Mouse (Mus musculus) MN1 (cell line): ENCODE data around the gene 6430548M08Rik.

ENCODE experiments used
- DNase-seq: peaks from one replicate; pipeline ENCODE4 v3.0.0-alpha.2; 2016; ENCODE audit warnings: low spot score

6430548M08Rik gene

GRCm38 (mm10) chr8:120113758-120114255 is at the start of gene 6430548M08Rik:
TSS of gene 6430548M08Rik (plus strand) at chr8:120114152.
- DNase-seq: peak; percentile 100

DNA sequence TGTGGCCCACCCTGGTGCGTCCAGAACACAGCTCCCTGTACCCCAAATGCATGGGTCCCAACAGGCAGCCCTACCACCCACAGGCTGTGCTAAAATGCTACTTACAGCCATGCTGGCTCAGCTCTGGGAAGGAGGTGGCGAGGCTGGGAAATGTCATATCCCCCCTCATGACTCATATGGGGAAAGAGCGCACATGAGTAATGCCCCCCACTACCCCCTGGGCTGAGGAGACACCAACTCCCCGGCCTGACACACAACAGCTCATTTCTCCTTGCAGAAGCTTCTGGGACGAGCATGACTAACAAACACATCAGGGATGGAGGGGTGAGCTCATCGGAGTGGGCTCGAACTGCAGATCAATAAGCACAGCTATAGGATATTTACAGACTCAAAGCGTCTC is 48.3 kb upstream of the 6430548M08Rik start:
- no peak for DNase-seq

GRCm38 (mm10) chr8:120066226-120066625 is 47.7 kb upstream of the 6430548M08Rik start:
- no peak for DNase-seq

- peak; percentile 62 for DNase-seq
Observed at GRCm38 (mm10) chr8:120067936-120068668, 45.9 kb upstream of the 6430548M08Rik start.

DNA sequence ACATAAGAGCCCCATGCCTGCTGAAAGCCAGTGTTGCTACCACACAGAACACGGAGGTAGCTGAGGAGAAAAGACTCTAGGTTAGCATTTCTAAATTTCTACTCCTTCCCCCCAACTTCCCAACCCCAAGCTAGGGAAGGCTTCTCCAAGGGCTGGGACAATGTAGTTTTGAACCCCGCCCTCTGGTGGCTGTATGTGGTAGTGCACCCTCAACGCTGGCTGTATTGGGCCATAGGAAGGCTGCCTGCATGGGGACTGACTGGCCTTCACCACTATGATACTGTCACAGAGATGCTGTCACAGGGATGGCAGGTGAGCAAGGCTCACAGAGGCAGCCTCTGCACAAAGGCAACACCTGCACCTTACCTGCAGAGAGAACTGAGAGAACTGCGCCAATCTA is 42.3 kb upstream of the 6430548M08Rik start:
- DNase-seq: peak; percentile 94

GRCm38 (mm10) chr8:120072259-120072658 is 41.7 kb upstream of the 6430548M08Rik start:
- peak; percentile 94 for DNase-seq

- DNase-seq: peak; percentile 85
Observed at GRCm38 (mm10) chr8:120072827-120073226, 41.1 kb upstream of the 6430548M08Rik start.

DNA sequence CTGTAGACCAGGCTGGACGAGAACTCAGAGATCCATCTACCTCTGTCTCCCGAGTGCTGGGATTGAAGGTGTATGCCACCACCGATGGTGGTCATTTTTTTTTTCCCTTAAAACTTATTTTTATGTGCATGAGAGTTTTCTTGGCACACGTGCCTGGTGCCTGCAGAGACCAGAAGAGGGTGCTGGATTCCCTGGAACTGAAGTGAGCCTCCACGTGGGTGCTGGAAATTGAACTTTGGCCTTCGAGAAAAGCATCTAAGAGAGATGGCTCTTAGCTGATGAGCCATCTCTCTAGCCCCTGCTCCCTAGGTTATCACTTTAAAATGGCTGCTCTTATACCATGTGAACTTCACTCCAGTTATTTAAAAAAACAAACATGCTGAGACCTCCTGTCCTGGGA is 39.4 kb upstream of the 6430548M08Rik start:
- no peak for DNase-seq

GRCm38 (mm10) chr8:120075347-120075746 is 38.6 kb upstream of the 6430548M08Rik start:
- no peak for DNase-seq

DNA sequence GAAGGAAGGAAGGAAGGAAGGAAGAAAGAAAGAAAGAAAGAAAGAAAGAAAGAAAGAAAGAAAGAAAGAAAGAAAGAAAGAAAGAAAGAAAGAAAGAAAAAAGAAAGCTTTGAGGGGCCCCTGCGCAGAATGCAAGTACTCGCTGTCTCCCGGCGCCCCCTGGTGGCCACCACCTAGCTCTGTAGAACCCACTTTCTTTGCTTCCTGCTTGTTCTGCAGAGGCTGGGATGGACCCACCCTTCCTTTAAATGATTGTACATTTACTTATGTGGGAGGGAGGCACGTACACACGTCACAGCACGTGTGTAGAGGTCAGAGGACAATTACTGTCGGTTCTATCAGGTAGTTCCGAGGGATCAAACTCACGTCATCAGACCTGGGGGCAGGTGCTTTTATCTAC is 35.9 kb upstream of the 6430548M08Rik start:
- DNase-seq: peak; percentile 88

- DNase-seq: no peak
Observed at GRCm38 (mm10) chr8:120079361-120079760, 34.6 kb upstream of the 6430548M08Rik start.

DNA sequence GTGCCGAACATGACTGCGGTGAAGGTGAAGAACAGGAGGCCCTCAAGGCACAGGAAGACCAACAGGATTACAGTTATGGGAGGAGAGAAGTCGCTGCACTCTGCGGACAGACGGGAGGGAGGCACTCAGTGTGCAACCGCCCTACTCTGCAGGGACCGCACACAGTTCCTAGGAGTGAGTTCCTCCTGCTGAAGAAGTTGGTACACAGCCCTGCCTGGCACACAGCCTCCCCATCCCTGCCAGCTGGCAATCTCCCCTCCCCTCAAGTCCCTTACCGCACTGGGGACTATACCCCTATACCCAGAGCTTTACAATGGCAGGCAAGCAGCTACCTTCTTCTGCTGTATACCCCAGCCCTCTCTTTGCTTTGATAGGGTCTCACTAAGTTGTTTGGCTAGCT is 30.7 kb upstream of the 6430548M08Rik start:
- no peak for DNase-seq

GRCm38 (mm10) chr8:120084783-120085182 is 29.2 kb upstream of the 6430548M08Rik start:
- no peak for DNase-seq

DNA sequence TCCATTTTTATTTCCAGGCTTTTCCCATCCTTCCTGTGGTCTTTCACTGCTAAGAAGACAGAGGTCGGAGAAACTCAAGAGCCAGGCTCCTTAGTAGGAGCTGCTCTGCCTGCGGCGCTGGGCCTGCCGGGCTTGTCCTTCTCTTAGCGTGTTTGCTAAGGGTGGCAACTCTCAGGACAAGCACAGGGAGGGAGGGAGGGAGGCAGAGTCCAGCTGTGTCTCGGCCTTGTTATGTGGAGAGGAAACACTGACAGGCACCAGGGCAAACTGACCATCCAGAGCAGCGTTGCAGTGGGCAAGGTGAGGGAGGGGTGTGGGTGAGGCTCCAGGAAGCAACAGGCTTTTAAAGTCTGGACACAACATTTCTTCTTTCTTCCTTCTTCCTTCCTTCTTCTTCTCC is 24.4 kb upstream of the 6430548M08Rik start:
- DNase-seq: no peak

- DNase-seq: no peak
Observed at GRCm38 (mm10) chr8:120091032-120091431, 22.9 kb upstream of the 6430548M08Rik start.

DNA sequence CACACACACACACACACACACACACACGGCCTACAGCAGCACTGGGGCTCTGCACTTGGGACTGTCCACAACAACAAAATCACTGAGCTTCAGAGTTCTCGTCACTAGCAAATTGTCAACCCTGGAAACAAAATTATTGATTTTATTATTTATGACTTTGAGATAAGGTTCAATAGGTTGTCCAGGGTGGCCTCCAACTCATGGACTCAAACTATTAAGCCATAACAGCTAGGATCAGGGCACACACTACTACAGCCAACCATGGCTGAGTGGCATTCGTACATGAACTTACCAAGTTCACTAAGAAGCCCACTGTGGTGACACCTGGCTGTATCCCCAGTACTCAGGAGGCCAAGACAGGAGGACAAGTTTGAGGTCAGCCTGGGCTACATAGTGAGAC is 20.8 kb upstream of the 6430548M08Rik start:
- DNase-seq: no peak

DNA sequence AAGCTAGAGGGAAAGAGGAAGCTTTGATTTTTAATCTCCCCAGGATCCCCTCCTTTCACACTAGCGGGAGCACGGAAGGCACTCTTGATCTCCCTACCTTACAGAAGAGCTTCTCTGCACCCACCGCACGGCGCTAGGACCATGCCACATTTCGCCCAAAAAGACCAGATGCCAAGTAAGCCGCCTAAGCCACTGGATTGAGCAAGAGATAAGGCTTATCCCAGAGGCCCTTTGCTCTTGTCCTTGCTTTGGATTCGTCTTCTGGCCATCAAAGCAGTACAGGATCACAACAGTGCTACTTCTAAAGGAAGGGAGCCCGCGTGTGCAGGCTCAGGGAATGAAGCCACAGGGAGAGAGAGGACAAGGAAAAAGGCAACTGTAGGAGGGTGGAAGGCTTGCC is 19.2 kb upstream of the 6430548M08Rik start:
- DNase-seq: no peak

DNA sequence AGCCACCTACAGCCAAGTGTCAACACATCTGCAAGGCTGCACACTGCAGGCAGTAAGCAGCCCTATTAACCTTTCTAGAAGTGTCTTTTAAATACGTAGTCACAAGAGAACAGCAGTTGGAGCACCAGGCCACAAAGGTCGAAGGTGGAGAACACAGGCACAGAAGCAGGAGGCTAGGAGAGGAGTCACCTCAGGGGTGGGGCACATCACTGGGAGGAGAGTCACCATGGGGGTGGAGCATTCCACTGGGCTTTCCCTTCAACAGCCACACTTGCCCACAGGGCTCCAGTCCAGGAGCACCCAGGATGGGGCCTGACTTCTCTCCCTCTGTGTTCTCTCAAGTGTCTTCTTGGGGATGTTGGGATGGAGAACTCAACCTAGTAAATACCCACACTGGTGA is 17.5 kb upstream of the 6430548M08Rik start:
- no peak for DNase-seq

- DNase-seq: peak; percentile 52
Observed at GRCm38 (mm10) chr8:120100388-120101067, 13.4 kb upstream of the 6430548M08Rik start.

GRCm38 (mm10) chr8:120101068-120101972 is 12.6 kb upstream of the 6430548M08Rik start, which contains the start of gene Zdhhc7:
TSS of gene Zdhhc7 (minus strand) at chr8:120101482.
- DNase-seq: peak; percentile 87

DNA sequence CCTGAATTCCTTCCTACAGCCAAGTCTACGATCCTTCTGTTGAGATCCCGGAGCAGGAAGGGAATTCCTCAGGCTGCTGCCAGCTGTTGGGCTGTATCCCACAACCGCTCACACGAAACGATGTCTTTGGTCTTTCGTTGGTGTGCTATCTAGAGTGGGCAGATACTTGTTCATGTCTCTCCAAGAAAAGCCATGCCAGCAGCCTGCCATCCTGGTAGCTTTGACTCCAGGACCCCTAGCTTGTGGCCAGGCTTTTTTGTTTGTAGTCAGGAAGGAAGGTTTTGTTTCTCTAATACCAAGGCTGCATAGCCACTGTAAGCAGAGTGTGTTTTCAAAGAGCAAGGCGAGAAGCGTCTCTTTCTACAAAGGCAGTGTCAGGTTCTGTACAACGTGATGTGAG is 10.0 kb upstream of the 6430548M08Rik start:
- DNase-seq: no peak

DNA sequence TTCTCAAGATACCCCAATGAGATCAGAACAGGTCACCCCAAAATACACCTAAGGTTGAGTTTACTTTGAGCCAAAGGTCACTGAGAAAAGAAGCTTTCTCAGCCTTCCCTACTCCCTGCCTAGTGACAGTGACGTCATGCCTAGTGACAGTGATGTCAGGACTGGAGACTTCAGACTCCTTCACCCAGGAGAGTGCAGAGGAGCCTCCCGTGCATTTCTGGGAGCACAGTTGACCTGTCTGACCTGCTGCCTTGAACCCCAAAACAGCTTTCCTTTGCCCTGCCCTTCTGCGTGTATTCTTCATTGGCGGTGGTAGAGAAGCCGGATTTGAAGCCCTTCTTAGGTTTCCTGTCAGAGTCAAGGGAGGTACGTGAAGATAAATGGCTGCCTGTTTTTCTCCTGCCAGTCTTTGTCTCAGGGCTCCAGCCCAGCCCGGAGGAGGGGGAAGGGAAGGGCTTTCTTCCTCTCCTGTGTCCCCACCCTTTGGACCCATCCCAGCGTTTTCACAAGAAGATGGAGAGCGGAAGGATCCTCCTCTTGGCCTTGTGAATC is 9.2 kb upstream of the 6430548M08Rik start:
- peak; percentile 67 for DNase-seq
